Mouse (Mus musculus) heart, adult 2 months (tissue): ENCODE measurements around the gene Gm44511. TPM values are rescaled to one million over a fixed set of nuclear protein-coding genes. Genes with fewer than 3 reads are reported as not detected.
A peak's percentile ranks its signal among the peaks of the same experiment; 100 is the strongest.

Experiments
- DNase-seq, 2 experiments: peaks; one replicate each; pipeline ENCODE4 v3.0.0; 2021
- H3K27ac ChIP-seq: fragments of 200-600 bp; 2 replicates; pipeline ENCODE4 v1.8.1; 2022
- H3K27me3 ChIP-seq: fragments of 200-500 bp; 2 replicates; pipeline ENCODE4 v1.6.1; 2012; ENCODE audit warnings: mild to moderate bottlenecking, low read length, inconsistent platforms, mixed read lengths; ENCODE audit not compliant: control insufficient read depth, insufficient read depth
- H3K36me3 ChIP-seq: fragments of 200-500 bp; 2 replicates; pipeline ENCODE4 v1.6.1; 2012; ENCODE audit warnings: low read length, inconsistent platforms; ENCODE audit not compliant: control insufficient read depth, insufficient read depth
- H3K4me1 ChIP-seq: fragments of 200-500 bp; 2 replicates; pipeline ENCODE4 v1.6.1; 2011; ENCODE audit warnings: low read length; ENCODE audit not compliant: control insufficient read depth, insufficient read depth
- H3K4me3 ChIP-seq: fragments of 200-600 bp; 2 replicates; pipeline ENCODE4 v1.8.1; 2022
- H3K79me2 ChIP-seq: fragments of 200-500 bp; replicated peaks from 2 replicates; pipeline ENCODE4 v1.6.1; 2012; ENCODE audit warnings: mild to moderate bottlenecking, inconsistent platforms, low read length, moderate library complexity, mixed read lengths; ENCODE audit not compliant: control insufficient read depth, insufficient read depth
- H3K9ac ChIP-seq: fragments of 200-500 bp; 2 replicates; pipeline ENCODE4 v1.6.1; 2012; ENCODE audit warnings: low read depth, mild to moderate bottlenecking, control low read depth, inconsistent platforms, low read length, mixed read lengths
- CTCF ChIP-seq: fragments of 200-600 bp; IDR thresholded peaks from 2 replicates; pipeline ENCODE4 v1.8.1; 2022; ENCODE audit warnings: antibody characterized with exemption, mild to moderate bottlenecking, moderate library complexity
- EP300 ChIP-seq: fragments of 200-500 bp; IDR thresholded peaks from 2 replicates; pipeline ENCODE4 v1.6.1; 2011; ENCODE audit warnings: low read depth, low read length, control low read depth; ENCODE audit not compliant: insufficient read depth
- POLR2A ChIP-seq: fragments of 200-500 bp; IDR thresholded peaks from 2 replicates; pipeline ENCODE4 v1.6.1; 2011; ENCODE audit warnings: mild to moderate bottlenecking, low read depth, low read length, control low read depth; ENCODE audit not compliant: insufficient read depth
- WGBS: fragments of 180-500 bp; shearing (Covaris S2); methylation state at CpG from one replicate; pipeline ENCODE4 v1.1.7; 2018; 5-methylcytosine and 5-hydroxymethylcytosine counted together
- intact Hi-C: fragments of 180-260 bp; cut with DNase I; formaldehyde crosslinking; loops from one replicate; pipeline ENCODE4 v1.15.1; 2025
- polyA plus RNA-seq: library from polyadenylated mRNA; depleted of rRNA; stranded (reverse); fragments of >200 nt; gene quantifications from 2 replicates; pipeline ENCODE4 v1.2.3, GENCODE M21; 2012
- total RNA-seq, 2 experiments: library from RNA; stranded (reverse); gene quantifications; 2 replicates each; pipeline ENCODE4 v1.2.3; 2021

Gm44511 gene
- total and polyA plus RNA-seq, 3 experiments: 0.86 TPM; not detected in 2

DNA sequence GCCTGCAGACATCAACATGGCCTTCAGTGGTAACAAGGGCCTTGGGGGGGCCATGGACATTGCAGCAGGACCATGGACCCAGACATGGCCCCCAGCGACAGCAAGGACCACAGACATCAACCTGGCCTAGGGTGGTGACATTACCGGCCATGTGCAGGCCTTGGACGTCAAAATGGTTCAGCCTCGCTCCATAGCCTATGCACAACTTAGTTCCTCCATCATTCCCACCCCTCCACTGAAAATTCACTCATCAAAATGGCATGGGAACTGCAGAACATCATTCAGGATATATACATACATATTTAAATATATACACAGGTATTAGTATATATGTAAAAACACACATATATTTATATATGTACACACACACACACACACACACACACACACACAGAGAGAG, 21.3 kb upstream of the Gm44511 start:
- intact Hi-C loops: no loop called here
- Histone ChIP-seq H3K4me3 (no peak overlapping the region), H3K27me3 (no peaks in the 10 kb centered on the region), H3K36me3 (no peaks in the 10 kb centered on the region), H3K79me2 (no peaks in the 10 kb centered on the region), H3K4me1 (peaks cover 2% of the 10 kb centered on the region; the same call in 1 of the 2 replicates), H3K27ac (no peak overlapping the region), H3K9ac (no peak overlapping the region)
- no peak for DNase-seq
- TF ChIP-seq CTCF: no peak
- no peak for TF ChIP-seq POLR2A
- no peak for TF ChIP-seq EP300
- WGBS: 93% methylated on average over 4 of the region's 4 CpGs

DNA sequence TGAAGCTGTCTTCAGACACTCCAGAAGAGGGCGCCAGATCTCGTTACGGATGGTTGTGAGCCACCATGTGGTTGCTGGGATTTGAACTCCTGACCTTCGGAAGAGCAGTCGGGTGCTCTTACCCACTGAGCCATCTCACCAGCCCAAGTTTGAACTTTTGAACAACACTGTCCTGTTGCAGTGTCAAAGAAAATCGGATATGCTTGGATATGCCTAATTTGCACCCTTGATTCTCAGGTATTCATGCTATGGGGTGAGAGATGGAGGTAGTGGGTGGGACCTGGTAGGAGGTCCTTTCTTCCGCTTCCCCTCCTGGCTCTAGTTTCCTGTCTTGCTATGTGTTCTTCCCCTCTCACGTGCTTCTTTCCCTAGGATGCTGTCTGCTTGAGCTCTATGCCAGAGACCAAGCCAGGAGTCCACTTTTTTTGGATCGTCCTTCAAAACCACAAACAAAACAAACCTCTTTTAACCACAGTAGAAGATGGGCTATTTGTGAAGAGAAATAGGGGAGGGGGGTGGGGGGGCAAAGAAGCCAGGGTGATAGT, 20.0 kb upstream of the Gm44511 start:
- 42% methylated on average over 9 of the region's 9 CpGs for WGBS
- no peak for DNase-seq
- intact Hi-C loops: no loop called here
- no peaks in the 10 kb centered on the region for H3K36me3 ChIP-seq
- no peak overlapping the region for H3K9ac ChIP-seq
- no peaks in the 10 kb centered on the region for H3K79me2 ChIP-seq
- TF ChIP-seq CTCF: no peak
- no peak for TF ChIP-seq POLR2A
- TF ChIP-seq EP300: no peak
- no peaks in the 10 kb centered on the region for H3K27me3 ChIP-seq
- no peak overlapping the region for H3K4me3 ChIP-seq
- H3K27ac ChIP-seq: no peak overlapping the region
- peaks cover 3% of the 10 kb centered on the region; the same call in 1 of the 2 replicates for H3K4me1 ChIP-seq

DNA sequence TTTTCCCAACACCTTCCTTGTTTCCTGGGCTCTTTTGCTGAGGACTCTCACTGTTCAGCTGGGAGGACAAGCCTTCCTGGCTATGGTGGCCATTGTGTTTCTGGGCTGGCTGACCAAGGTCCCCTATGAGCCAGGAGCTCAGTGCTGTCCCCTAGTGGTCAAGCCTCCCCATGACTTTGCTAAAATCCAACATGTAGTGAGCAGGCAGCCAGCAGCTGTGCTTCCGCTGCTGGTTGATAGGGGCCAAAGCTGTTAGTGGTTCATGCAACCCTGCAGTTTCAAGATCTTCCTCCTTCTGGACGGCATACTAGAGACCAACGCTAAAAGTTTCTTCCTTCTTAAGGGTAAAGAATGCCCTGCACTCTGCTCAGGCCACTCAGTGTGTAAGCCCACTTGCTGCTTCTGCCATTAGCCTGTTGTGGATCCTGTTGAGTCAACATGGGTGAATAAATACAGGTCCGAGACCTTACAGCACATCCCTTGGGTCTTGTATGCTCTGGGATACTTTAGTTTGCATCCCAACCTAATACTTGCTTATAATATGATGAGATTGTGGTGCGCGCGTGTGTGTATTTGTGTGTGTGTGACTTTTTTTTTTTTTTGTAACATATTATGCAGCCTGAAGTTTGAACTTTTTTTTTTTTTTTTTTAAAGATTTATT, 19.3 kb upstream of the Gm44511 start:
- no peaks in the 10 kb centered on the region for H3K27me3 ChIP-seq
- WGBS: 29% methylated on average over 7 of the region's 7 CpGs
- H3K4me3 ChIP-seq: no peak overlapping the region
- peak overlapping the region; percentile 23 for H3K27ac ChIP-seq
- H3K9ac ChIP-seq: no peak overlapping the region
- H3K4me1 ChIP-seq: peaks cover 3% of the 10 kb centered on the region; the same call in 1 of the 2 replicates
- TF ChIP-seq POLR2A (no peak), EP300 (peak; percentile 87), CTCF (peak; percentile 99; the same call in 1 of the 2 replicates)
- H3K79me2 ChIP-seq: no peaks in the 10 kb centered on the region
- peak; percentile 86 to 89 for DNase-seq
- intact Hi-C loops: no loop called here
- H3K36me3 ChIP-seq: no peaks in the 10 kb centered on the region

DNA sequence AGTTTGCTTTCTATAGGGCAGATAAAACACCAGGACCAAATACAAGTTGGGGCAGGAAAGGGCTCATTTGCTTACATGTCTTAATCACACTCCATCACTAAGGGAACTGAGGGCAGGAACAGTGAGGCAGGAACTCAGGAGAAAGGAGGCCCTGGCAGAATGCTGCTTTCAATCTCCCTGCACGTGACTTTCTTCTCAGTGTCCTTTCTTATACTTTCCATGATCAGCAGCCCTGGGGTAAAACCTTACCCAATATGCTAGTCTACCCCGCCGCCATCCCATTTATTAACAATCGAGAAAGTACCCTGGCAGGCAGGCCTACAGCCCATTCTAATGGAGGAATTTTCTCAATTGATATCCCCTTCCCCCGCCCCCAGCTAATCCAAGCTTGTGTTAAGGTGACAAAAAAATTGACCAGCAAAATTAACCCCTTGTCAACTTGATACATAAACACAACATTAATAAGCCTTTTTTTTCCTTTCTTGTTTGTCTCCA, 18.5 kb upstream of the Gm44511 start:
- peak overlapping the region; percentile 96; the same call in 1 of the 2 replicates for H3K27ac ChIP-seq
- H3K9ac ChIP-seq: no peak overlapping the region
- DNase-seq: no peak
- H3K36me3 ChIP-seq: no peaks in the 10 kb centered on the region
- WGBS: 96% methylated on average over 5 of the region's 5 CpGs
- no peaks in the 10 kb centered on the region for H3K27me3 ChIP-seq
- H3K79me2 ChIP-seq: no peaks in the 10 kb centered on the region
- TF ChIP-seq CTCF (no peak), EP300 (no peak), POLR2A (no peak)
- H3K4me1 ChIP-seq: peaks cover 5% of the 10 kb centered on the region; the same call in 1 of the 2 replicates
- intact Hi-C loops: loop anchor here (5.0 kb wide), 1 partner anchor 407 kb away; the partner anchor contains the start of gene Fkbp4
- no peak overlapping the region for H3K4me3 ChIP-seq

DNA sequence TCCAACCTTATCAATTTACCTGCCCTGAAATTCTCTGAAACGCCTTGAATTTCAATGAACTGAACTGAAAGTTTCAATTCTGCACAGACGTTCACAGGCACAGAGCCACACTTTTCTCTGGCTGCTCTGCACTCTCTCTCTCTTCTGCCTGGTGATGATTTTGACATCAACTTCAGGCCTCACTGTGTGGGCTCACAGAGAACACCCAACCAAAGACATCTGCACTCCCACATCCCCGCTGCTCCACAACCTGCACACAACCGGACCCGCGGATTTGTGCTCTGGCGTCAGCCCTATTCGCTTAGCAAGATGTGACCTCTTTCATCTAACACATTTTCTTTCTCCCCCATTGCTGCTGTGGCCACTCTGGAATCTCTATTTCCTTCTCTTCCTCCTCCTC, 18.0 kb upstream of the Gm44511 start:
- Histone ChIP-seq H3K4me1 (peaks cover 5% of the 10 kb centered on the region; the same call in 1 of the 2 replicates), H3K79me2 (no peaks in the 10 kb centered on the region), H3K4me3 (peak overlapping the region; percentile 86), H3K27me3 (no peaks in the 10 kb centered on the region), H3K36me3 (no peaks in the 10 kb centered on the region), H3K9ac (no peak overlapping the region), H3K27ac (peak overlapping the region; percentile 96)
- TF ChIP-seq EP300 (no peak), CTCF (no peak), POLR2A (no peak)
- intact Hi-C loops: loop anchor here (5.0 kb wide), 1 partner anchor 407 kb away; the partner anchor contains the start of gene Fkbp4
- no peak for DNase-seq
- 37% methylated on average over 8 of the region's 8 CpGs for WGBS
